Mouse (Mus musculus) small intestine, adult 2 months (tissue): Measurements from ENCODE around the gene Homer2.

Experiments used
- CTCF ChIP-seq: fragments of 200-500 bp; IDR thresholded peaks from 2 replicates; pipeline ENCODE4 v1.5.1; 2012; ENCODE audit warnings: low read depth, mild to moderate bottlenecking, control low read depth, inconsistent platforms, low read length, moderate library complexity, mixed read lengths; ENCODE audit not compliant: insufficient replicate concordance, insufficient read length; ENCODE audit errors: extremely low read depth
- POLR2A ChIP-seq: fragments of 200-500 bp; IDR thresholded peaks from 2 replicates; pipeline ENCODE4 v1.6.1; 2012; ENCODE audit warnings: low read depth, mild to moderate bottlenecking, control low read depth, inconsistent platforms, low read length, moderate library complexity

DNA sequence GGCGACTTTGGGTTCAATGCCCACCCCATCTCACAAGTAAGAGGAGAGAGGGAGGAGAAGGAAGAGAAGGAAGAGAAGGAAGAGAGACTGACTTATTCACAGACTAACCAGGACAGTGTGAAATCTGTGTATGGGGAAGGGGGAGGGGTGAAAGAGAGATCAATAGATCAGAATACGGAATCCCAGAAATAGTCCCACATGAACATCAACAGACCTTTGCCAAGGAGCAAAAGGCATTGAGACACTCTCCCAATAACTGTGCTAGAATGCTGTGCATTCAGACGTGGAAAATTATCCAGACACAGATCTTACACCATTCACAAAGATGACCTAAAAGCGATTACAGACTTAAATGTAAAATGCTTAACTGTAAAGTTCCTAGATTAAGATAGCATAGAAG, 40.2 kb downstream of the Homer2 start:
- TF ChIP-seq POLR2A (no peak), CTCF (no peak)
